Mouse (Mus musculus) right cerebral cortex, postnatal 36 days (tissue): ENCODE measurements around the gene Fosl2.

Experiments
- DNase-seq, 2 experiments: peaks; one replicate each; pipeline ENCODE4 v3.0.0; 2022; ENCODE audit warnings: low spot score in 2 of 2, mixed read lengths in 1 of 2

The Fosl2 gene

GRCm38 (mm10) chr5:32133549-32134004, 2.0 kb upstream of the Fosl2 start:
- DNase-seq, result peak; percentile 63 to 80

- no peak for DNase-seq
Observed at GRCm38 (mm10) chr5:32134051-32134732, 1.4 kb upstream of the Fosl2 start.

GRCm38 (mm10) chr5:32134903-32135335, 682 bp upstream of the Fosl2 start:
- DNase-seq, result no peak

GRCm38 (mm10) chr5:32136301-32136863, 781 bp downstream of the Fosl2 start:
- DNase-seq, result peak; percentile 20 to 38

- DNase-seq, result no peak
Observed at GRCm38 (mm10) chr5:32137106-32137522, 1.5 kb downstream of the Fosl2 start.

- no peak for DNase-seq
Observed at GRCm38 (mm10) chr5:32138446-32139195, 3.0 kb downstream of the Fosl2 start.

GRCm38 (mm10) chr5:32139516-32140037, 4.0 kb downstream of the Fosl2 start:
- no peak for DNase-seq

GRCm38 (mm10) chr5:32141899-32142298, 6.3 kb downstream of the Fosl2 start:
- DNase-seq, result no peak

GRCm38 (mm10) chr5:32143433-32143970, 7.9 kb downstream of the Fosl2 start:
- DNase-seq, result no peak

GRCm38 (mm10) chr5:32146281-32146680, 10.7 kb downstream of the Fosl2 start:
- DNase-seq, result no peak

- no peak for DNase-seq
Observed at GRCm38 (mm10) chr5:32148593-32148992, 13.0 kb downstream of the Fosl2 start.

- DNase-seq, result no peak
Observed at GRCm38 (mm10) chr5:32151244-32151643, 15.6 kb downstream of the Fosl2 start.

- DNase-seq, result no peak
Observed at GRCm38 (mm10) chr5:32152725-32153417, 17.3 kb downstream of the Fosl2 start.

GRCm38 (mm10) chr5:32153418-32153740, 17.8 kb downstream of the Fosl2 start:
- DNase-seq, result no peak

- no peak for DNase-seq
Observed at GRCm38 (mm10) chr5:32153791-32154490, 18.3 kb downstream of the Fosl2 start.

- no peak for DNase-seq
Observed at GRCm38 (mm10) chr5:32154931-32155688, 19.5 kb downstream of the Fosl2 start.

- DNase-seq, result no peak
Observed at GRCm38 (mm10) chr5:32155927-32156326, 20.3 kb downstream of the Fosl2 start.

- DNase-seq, result no peak
Observed at GRCm38 (mm10) chr5:32163478-32164043, 28.0 kb downstream of the Fosl2 start.

- DNase-seq, result no peak
Observed at GRCm38 (mm10) chr5:32172188-32172587, 36.6 kb downstream of the Fosl2 start.

GRCm38 (mm10) chr5:32176800-32177199, 41.2 kb downstream of the Fosl2 start:
- no peak for DNase-seq
